Mouse (Mus musculus) embryo, embryonic 11.5 days (tissue): Measurements from ENCODE around the gene Wwtr1.

Experiments
- DNase-seq: peaks from one replicate; pipeline ENCODE4 v3.0.0-alpha.2; 2012; ENCODE audit warnings: low read depth, low spot score

The Wwtr1 gene

DNA sequence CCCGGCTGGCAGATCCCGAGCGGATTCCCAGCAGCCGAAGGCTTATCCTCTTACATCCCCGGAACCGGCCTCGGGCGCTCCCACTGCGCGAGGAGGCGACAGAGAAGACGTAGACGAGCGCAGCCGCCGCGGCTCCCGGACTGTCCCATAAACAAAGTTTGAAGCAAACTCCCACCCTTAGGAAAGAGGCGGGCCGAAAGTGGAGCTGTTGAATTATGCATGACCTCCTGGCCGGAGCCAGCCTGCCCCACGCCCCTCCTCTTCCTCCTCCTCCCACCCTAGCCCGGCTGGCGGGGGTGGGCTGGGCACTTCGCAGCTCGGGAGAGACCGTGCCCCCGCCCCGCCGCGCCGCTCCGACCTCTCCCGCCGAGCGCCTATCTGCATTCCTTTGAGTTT is at the start of gene Wwtr1:
Gene Wwtr1 (minus strand): TSS at position 251 of the 396 bp plus-strand sequence.
- peak; percentile 83 for DNase-seq

DNA sequence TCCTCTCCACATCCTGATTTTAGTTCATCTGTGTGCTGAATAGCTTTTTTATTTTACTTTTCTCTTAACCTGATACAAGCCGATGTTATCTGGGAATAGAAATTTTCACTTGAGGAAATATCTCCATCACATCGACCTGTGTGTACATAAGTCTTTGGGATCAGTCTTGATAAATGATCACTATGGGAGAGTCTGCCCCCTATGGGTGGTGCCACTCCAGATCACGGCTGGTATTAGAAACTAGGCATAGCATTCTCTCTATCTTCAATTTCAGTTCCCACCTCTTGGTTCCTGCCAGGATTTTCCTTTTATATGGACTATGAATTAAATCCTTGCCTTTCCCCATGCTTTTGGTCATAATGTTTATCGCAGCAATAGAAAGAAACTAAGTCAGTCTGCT is 44.0 kb upstream of the Wwtr1 start:
- no peak for DNase-seq

DNA sequence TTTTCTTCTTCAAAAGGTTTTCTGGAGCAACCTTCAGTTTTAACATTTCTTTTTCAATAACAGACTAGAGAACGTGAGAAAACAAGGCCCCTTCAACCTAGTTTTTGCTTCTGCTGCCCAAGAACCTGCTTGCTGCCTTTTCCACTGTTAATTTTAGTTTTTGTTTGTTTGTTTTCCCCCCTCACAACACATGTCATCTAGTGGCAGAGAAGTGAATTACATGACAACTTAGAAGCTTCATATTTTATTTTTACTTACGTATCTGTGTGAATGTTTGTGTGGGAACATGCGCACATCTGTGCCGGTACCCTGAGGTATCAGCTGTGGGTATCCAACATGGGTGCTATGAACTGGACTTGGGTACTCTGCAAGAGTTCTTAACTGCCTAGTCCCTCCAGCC is 39.9 kb upstream of the Wwtr1 start:
- DNase-seq = no peak

DNA sequence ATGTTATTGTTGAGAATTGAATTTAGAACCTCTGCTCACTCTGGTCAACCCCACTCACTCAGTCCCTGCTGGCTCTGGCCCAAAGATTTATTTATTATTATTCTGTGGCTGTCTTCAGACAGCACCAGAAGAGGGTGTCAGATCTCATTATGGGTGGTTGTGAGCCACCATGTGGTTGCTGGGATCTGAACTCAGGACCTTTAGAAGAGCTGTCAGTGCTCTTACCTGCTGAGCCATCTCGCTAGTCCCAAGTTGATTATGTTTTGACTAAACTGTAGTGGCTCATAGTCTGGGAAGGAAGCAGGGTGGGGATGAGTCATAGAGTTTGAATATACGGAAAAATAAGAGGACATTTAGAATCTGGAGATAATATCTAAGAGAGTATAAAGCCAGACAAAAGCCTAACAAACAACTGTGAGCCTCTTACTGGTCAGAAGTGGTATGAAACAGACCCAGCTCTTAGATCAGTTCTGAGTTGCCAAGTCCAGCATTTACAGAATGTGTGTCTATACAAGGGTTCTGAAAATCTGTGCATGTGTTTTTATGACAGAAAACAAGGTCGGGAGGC is 36.8 kb upstream of the Wwtr1 start:
- DNase-seq = no peak

DNA sequence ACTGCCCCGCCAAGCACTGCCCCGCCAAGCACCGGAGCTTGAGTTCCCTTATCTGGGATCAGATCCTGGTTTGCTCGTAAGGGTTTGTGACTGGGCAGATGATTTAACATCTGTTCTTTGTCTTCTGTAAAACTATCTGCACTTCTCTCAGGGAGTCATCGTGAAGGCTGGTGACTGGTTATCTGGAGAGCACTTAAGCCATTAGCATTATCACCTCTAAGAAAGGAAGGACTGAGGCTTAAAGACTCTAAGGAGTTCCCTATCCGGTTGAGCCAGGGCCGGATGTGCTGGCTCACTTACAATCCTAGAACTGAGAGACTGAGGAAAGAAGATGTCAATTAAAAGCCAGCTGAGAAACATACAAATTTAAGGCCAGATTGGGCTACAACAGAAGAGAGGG is 36.1 kb upstream of the Wwtr1 start:
- DNase-seq = no peak

DNA sequence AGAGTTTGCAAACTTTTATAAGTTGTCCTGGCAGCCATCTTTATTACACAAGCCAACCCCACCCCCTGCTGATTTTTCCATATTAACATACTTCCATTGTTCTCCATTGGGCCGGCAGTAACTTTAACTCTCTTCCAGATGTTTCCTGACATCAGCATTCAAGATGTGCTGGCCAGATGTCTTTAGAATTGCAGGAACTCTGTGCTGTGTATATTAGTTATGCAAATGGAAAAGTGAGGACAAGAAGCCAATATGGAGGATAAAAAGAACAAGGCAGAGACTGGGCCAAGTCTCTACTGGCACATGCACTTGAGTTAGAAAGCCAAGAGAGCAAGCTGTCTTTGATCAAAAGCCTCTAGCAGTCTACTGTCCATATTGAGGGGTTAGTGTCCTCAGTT is 28.9 kb upstream of the Wwtr1 start:
- DNase-seq = no peak

DNA sequence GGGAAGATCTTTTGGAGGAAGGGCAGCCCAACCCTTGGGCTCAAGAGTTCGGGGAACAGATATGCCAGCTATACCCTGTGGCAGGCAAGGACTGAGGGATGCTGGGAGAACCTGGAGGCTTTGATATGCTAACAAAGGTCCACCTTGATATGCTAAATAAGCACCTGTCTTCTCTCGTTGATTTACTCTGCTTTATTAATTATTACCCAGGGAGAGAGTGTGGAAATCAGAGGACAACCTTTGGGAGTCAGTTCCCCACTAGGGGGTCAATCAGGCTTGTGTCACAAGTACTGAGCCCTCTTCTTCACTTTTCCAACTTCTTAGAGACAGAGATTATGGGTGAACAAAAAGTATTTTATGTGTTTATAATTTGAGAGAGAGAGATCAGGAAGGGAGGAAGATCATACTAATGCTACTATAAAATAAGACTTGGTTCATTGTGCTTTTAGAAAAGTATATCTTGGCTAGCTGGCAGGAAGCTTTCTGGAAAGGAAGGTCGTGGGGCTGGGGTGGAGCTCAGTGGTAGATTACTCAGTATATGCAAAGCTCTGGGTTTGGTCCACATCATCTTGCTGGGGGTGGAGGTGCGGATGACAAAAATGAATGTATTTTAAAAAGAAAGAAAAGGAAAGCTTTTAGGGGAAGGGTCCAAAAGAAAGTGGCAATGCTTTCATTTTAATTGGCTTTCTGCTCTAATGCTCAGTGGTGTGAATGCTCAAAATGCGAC is 28.3 kb upstream of the Wwtr1 start:
- DNase-seq = no peak

DNA sequence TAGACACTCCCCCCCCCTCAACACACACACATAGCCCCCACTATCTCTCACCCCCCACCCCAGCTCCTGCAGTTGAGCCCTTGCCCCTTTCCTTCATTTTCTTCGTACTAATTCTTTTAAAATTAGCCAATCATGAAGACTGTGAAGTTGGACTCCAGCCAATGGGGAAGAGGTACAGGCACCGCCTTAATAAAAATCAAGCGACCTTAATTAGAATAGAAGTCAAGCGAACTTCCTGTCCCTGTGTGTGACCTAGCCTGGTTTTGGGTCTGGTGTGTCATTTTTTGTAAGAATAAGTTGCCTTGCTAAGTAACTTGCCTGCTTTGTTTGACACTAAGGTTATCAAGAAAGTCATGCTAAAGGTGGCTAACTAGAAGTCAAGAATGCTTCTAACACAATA is 26.9 kb upstream of the Wwtr1 start:
- DNase-seq = no peak

DNA sequence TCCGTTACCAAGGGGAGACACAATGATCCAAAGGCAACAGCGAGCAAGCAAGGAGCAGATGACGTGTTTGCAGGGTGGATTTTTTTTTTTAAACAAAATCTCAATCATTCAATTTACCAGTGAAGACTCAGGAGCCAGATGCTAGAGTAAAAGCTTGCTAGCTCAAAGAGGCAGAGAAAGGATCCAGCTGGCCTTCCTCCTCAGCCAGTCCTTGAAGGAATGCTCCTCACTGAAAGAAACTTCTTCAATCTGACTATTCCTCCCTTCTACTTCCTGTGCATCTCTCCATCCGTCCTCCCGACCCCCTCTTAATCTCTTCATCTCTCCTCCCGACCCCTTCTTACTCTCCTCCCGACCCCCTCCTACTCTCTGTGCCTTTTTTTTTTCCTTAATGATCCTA is 20.9 kb upstream of the Wwtr1 start:
- DNase-seq = no peak

DNA sequence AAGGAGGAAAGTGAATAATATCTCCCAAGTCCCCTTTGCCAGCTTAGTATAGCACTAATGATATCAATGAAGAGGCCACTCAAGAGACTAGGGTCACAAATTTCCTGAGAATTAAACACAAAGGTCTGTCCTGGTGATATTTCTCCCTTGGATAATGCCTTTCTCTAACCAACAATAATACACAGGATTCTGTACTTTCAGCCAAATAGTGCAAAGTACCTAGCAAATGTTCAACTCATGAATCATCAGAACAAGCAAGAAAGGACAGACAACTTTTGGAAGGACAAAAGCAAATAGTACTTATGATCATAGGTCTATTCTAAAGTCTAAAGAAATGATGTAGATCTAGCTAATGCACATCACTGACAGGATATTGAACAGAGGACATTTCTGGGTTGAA is 19.8 kb upstream of the Wwtr1 start:
- DNase-seq = no peak

DNA sequence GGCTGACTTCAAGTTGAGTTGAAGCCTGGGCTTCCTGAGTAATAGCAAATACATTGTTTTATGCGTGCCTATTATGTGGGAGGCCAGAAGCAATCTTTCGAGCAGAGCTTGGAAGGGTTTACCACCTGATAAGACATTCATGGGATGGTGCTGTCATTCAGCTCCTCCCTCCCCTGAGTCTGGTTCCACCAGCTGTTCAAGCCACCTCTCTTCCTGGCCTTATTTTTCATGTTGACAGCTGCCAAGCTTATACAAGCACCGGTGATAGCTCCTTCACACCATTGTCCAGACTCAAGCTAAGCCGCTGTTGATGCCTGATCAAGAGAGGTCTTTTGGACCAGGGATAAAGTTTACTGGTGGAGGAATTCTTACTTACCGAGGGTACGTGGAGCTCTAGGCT is 10.3 kb upstream of the Wwtr1 start:
- DNase-seq = no peak

DNA sequence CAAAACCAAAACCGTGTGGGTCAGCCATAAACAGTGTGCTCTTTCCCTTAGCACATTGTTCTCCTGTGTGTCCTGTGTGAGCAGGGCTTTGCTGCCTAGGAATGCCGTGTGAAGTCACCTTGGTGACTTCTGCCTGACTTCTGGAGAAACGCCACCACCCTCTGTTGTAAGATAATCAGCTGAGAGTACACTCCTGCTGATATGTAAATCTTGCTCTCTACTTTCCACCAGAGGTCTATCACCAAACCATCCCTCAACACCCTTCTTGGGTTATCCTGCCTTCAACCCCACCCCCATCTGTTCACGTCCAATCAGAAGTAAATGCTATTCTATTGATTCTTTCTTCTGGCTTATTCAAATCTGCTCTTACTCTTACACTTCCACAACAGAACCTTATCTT is 7.8 kb upstream of the Wwtr1 start:
- DNase-seq = no peak

DNA sequence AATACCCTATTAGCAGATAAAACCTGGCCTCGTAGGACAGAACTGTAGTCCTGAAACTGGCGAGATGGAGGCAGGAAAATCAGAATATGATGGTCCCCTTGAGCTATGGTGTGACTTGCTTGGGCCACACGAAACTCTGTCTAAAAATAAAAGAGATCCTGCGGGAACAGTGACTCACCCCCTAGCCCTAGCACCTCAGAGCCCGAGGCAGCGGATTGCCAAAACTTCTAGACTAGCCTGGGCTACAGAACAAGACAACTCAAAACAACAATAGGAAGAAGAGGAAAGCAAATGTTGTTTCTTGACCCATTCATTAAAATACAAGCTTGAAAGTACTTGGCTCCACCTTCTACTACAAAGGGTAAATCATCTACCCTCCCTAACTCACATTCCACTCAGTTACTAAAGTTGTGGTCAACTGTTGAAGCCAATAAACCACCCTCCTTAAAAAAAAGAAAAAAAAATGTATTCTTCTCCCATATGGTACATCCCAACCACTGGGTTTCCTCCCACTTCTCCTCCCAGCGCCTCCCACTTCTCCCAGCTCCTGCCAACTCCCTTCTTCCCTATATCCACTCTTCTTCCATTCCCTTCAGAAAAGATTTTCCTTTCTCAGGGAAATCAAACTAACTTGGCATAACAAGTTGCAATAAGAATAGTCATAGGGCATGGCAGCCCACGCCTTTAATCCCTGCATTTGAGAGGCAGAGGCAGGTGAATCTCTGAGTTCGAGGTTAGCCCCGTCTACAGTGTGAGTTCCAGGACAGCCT is 4.9 kb upstream of the Wwtr1 start:
- DNase-seq = no peak

DNA sequence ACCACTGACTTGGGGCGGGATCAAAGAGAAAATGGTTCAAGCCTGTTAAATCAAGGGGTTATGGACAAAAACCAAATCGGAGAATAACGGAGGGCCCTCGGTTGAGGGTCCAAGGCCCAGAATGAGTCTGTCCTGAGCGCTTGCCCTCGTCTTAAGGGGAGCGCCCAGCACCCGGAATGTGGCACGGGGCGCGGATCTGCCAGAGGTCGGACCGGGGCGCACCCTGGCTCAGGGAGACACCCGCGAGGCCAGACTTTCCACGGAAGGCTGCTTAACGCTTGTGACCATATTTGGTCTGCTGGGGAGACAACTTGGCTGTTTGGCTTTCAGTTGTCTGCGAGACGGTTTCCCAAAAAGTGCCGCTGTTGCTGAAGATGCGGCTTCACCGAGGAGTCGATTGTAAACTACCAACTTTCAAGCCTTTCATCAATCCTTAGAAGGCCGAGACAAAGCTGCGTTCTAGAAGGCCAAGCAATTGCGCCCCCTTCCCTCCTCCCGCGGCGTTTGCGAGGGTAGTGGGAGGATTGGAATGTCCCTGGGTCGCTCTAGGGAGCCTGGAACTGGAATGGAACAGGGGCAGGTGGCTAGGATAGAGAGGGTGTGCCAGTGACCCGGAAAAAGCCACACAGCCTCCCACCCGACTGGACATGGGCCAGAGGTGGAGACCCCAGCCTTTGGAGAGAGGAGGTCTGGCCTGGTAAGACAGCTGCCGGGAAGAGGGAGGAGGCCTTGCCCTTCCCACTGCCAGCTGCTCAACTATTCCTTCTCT is 530 bp upstream of the Wwtr1 start:
- peak; percentile 37 for DNase-seq

DNA sequence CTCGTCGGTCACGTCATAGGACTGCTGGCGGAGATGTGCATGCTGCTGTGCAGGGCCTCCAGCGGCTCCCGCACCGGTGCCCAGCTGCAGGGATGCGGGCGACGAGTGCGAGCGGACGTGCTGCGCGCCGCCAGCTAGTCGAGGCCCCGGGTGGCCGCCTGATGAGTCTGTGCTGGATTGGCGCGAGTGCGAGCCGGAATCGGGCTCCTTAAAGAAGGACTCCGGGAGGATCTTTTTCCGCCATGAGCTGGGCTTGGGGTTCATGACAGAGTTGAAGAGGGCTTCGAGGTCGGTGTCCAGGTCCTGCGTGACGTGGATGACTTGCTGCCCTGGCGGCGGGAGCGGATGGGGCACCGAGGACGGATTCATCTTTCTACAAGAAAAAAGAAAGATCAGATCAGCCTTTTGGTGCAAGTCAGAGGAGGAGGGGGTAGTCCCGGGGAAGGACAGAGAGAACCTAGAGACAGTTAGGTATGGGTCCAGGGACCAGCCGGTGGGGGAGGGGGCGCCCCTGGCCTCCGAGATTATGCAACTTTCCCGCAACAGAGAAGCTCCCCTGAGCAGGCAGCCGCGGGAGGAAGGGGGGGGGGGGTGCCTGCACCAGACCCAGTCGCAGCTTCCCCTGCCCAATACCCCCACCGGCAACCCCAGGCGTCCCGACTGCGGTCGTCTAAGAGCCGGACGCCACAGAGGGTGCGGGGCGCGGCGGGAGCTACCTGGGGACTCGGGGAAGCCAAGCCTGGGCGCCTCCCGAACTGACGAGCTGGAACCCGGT is 638 bp downstream of the Wwtr1 start:
- peak; percentile 31 for DNase-seq

DNA sequence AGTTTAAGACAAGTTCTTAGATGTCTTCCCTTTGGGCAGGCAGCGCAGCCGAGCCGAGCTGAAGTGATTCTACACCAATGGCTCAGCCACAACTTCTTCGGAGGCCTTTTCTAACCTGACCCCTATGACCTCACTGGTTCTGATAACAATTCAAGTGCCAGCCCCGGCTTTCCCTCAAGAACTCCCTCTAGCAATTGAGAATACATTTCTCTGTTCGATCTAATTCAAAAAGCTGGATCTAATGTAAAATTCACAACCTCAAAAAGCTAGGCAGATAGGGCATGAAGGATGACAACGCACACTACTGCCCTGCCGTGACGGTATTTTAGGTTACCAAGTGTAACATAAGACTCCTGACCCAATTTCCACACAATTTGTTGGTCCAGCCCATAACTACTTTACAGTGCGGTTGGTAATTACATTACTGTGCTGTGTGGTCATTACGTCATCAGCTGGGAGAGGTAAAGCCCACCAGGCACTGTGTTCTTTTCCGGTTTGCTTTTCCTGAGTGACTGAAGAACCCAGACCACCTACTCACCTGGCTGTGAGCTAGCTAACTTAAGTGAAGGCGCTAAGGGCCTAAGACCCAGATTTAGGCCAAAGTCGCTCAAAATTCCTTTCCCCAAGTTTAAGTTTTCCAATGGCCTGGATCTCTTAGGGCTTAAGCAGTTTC is 1.7 kb downstream of the Wwtr1 start:
- no peak for DNase-seq

DNA sequence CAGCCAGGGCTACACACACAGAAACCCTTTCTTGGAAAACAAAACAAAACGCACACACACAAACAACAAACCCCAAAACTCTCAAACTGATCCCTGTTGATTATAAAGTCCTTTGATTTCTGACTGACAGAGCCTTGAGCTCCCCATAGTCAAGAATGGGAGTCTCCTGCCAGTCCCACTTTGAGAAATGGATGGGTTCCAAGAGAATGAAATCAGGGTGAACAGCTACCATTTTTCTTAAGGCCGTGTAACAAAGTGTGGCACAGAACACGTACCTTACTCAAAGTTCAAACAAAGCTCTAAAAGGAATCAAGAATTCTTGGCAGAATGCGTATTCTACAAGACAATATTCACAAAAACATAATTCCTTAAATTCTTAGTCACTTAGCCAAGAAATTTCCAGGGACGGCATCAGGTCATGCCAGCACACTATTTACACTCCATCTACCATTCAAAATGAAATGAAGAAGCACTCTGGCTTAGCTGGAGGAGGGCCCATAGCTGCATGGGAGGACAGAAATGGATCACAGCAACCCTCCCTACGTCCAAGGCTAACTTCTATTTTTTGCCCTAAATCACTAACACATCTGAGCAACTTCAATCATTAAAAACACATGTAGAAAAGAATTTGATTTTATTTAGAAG is 3.3 kb downstream of the Wwtr1 start:
- DNase-seq = no peak

DNA sequence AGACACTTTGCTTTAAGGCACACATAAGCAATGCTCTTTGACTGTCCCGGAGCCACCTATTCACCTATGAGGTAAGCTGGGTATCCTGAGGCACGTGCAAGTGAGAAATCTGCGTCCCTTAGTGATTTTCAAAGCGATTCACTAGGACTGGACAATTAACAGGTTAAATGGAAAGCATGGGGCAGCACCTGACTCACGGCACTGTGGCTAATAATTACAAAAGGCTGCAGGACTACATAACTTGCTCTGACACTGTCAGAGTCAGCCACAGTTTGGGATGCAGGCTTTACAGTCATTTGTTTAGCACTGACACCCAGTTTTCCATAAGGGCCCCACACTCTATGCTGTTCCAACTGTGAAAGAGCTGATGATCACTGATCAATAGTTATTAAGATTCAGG is 9.1 kb downstream of the Wwtr1 start:
- no peak for DNase-seq

DNA sequence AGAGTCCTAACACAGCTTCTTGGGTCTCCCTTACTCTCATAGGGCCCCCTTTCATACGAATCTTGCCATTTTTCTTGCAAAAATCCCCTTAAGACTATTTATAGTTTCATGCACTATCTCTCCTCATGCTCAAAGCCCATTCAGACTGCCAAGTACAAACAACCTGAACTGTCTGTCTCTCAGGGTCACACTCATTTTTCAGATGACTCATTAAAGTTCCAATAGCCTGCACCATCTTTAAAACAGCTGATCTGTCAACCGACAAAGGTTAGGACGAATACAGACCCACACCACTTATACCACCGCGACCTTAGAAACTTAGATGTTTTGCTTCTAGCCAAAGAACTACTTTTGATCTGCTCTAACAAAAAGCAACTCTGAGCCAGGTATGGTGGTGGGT is 12.1 kb downstream of the Wwtr1 start:
- DNase-seq = no peak

DNA sequence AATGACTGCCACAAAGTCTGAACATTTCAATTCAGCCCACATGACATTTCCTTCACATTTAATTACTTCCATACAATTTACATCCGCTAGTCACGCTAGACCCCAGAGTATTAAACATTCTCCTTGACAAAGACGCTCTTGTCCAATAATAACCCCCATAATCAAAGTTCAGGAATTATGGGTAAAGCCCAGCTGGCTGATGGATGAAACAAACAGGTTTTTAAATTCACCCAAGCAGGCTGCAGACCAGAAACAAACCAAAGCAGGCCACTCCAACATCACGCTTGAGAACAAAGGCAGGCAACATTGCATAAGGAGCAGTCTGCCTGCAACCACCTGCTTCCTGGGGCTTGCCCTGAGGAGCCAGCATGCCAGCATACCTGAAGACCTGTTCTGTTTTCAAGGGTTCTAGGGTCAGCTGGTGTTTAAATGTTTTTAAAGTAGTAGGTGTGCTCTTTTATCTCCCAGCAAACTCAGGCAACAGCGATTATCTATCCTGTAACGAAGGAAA is 12.7 kb downstream of the Wwtr1 start:
- DNase-seq = no peak
